Mouse (Mus musculus): ENCODE results near the gene Olfr1414. TPM values are rescaled to one million over a fixed set of nuclear protein-coding genes. Genes with fewer than 3 reads are reported as not detected.
"Not testable (repeated sequence)": the region's sequence is repeated elsewhere in the genome, so short reads cannot be mapped to it uniquely, and the experiment has no call there.

Olfr1414 gene
- total RNA-seq (2021): under 1 TPM in 1 of 2 experiments, not detected in 1; 0.09 TPM
- long read RNA-seq, experiment 1: 0 reads
- long read RNA-seq, experiment 2: 0 reads

GRCm38 (mm10) chr1:92518561-92518960, at the start of gene Olfr1414:
TSS of gene Olfr1414 (minus strand) at chr1:92518661.
- DNase-seq: no peak

GRCm38 (mm10) chr1:92545929-92546328, 27.5 kb upstream of the Olfr1414 start:
- DNase-seq: no peak

GRCm38 (mm10) chr1:92539071-92539470, 20.6 kb upstream of the Olfr1414 start:
- DNase-seq: no peak

- no peak for DNase-seq
Measured at GRCm38 (mm10) chr1:92536972-92537371, 18.5 kb upstream of the Olfr1414 start.

- DNase-seq: no peak
Measured at GRCm38 (mm10) chr1:92523764-92524163, 5.3 kb upstream of the Olfr1414 start.

GRCm38 (mm10) chr1:92521376-92521775, 2.9 kb upstream of the Olfr1414 start:
- DNase-seq: peak; percentile 57

GRCm38 (mm10) chr1:92519046-92519445, 585 bp upstream of the Olfr1414 start:
- no peak for DNase-seq

- DNase-seq: no peak
Measured at GRCm38 (mm10) chr1:92515390-92515789, 3.1 kb downstream of the Olfr1414 start.

GRCm38 (mm10) chr1:92511646-92512045, 6.8 kb downstream of the Olfr1414 start:
- not testable (repeated sequence) for DNase-seq

- DNase-seq: no peak
Measured at GRCm38 (mm10) chr1:92496001-92496400, 22.5 kb downstream of the Olfr1414 start, which contains the start of gene Olfr1415. TSS of gene Olfr1415 (minus strand) at chr1:92496101.

- DNase-seq: no peak
Measured at GRCm38 (mm10) chr1:92485013-92485412, 33.4 kb downstream of the Olfr1414 start, which contains the start of gene Olfr1416. TSS of gene Olfr1416 (minus strand) at chr1:92485113.

GRCm38 (mm10) chr1:92474066-92474578, 44.3 kb downstream of the Olfr1414 start:
- no peak for DNase-seq

- DNase-seq: peak; percentile 97
Measured at GRCm38 (mm10) chr1:92473165-92474041, 45.1 kb downstream of the Olfr1414 start, which contains the start of gene Ndufa10. TSS of gene Ndufa10 (minus strand) at chr1:92473860.

- no peak for DNase-seq
Measured at GRCm38 (mm10) chr1:92468891-92469290, 49.6 kb downstream of the Olfr1414 start.

- DNase-seq: no peak
Measured at GRCm38 (mm10) chr1:92458416-92458815, 60.0 kb downstream of the Olfr1414 start.

- no peak for DNase-seq
Measured at GRCm38 (mm10) chr1:92457758-92458157, 60.7 kb downstream of the Olfr1414 start.

Small RNAs within 50 kb of the gene (microRNA-seq; reads per million reads assigned to microRNA genes)
- gene Mir6900: 2.8 reads per million

Other genes starting within 250 kb of the Olfr1414 start
- 100 to 1,000 TPM; 653 to 741 TPM for gene Ndufa10, start 44.8 kb downstream of the Olfr1414 start, total RNA-seq (2021)
- not detected for gene Olfr1416, start 33.5 kb downstream of the Olfr1414 start, total RNA-seq (2021)
- not detected for gene Olfr1415, start 22.6 kb downstream of the Olfr1414 start, total RNA-seq (2021)
- gene Olfr1413, start 52.7 kb upstream of the Olfr1414 start, total RNA-seq (2021): not detected
- not detected for gene Olfr1412, start 67.1 kb upstream of the Olfr1414 start, total RNA-seq (2021)
- not detected for gene Olfr1411, start 75.8 kb upstream of the Olfr1414 start, total RNA-seq (2021)
- gene Olfr1410, start 87.1 kb upstream of the Olfr1414 start, total RNA-seq (2021): not detected
- gene Olfr12, start 99.1 kb upstream of the Olfr1414 start, total RNA-seq (2021): not detected
- gene Cops9, start 123.3 kb upstream of the Olfr1414 start, total RNA-seq (2021): 100 to 1,000 TPM; 259 to 260 TPM
- gene Otos, start 130.2 kb upstream of the Olfr1414 start, total RNA-seq (2021): not detected

Measured in adrenal gland, postnatal 10 days (tissue).